Mouse (Mus musculus) bone marrow macrophage, adult 2 months (primary cell): ENCODE measurements around the gene Adamts7.

Experiments used
- CTCF ChIP-seq: IDR thresholded peaks from 2 replicates; pipeline ENCODE4 v1.5.1; 2012; ENCODE audit warnings: low read depth, mild to moderate bottlenecking, low read length, moderate library complexity
- POLR2A ChIP-seq: IDR thresholded peaks from 2 replicates; pipeline ENCODE4 v1.6.1; 2012; ENCODE audit warnings: mild to moderate bottlenecking, low read depth, low read length, borderline replicate concordance

- no peak for TF ChIP-seq CTCF
- TF ChIP-seq POLR2A, result no peak
Measured at GRCm38 (mm10) chr9:90207808-90208207, 44.9 kb downstream of the Adamts7 start.
